Mouse (Mus musculus): ENCODE results near the gene Accsl.

The Accsl gene

GRCm38 (mm10) chr2:93806487-93807201 is 62.3 kb downstream of the Accsl start:
- DNase-seq: no peak

- DNase-seq: no peak
Observed at GRCm38 (mm10) chr2:93805523-93805922, 63.4 kb downstream of the Accsl start.
